Mouse (Mus musculus) intestine, embryonic 16.5 days (tissue): ENCODE results near the gene Col27a1. TPM values are rescaled to one million over a fixed set of nuclear protein-coding genes. Genes with fewer than 3 reads are reported as not detected.

Experiments used
- ATAC-seq: fragments of 200-750 bp; cut with Nextera tagmentation; 2 replicates; pipeline ENCODE4 v1.8.0; 2017; ENCODE audit warnings: moderate TSS enrichment, moderate library complexity
- H3K27ac ChIP-seq: fragments of 300-500 bp; sonication (generic); 2 replicates; pipeline ENCODE4 v1.5.1; 2014; ENCODE audit warnings: mild to moderate bottlenecking, low read length
- H3K27me3 ChIP-seq: fragments of 300-500 bp; sonication (generic); replicated peaks from 2 replicates; pipeline ENCODE4 v1.6.1; 2014; ENCODE audit warnings: low read length, control low read depth, mixed read lengths; ENCODE audit not compliant: control insufficient read depth, insufficient read depth
- H3K36me3 ChIP-seq: fragments of 300-500 bp; sonication (generic); 2 replicates; pipeline ENCODE4 v1.6.1; 2014; ENCODE audit warnings: low read length, control low read depth; ENCODE audit not compliant: control insufficient read depth, insufficient read depth
- H3K4me1 ChIP-seq: fragments of 300-500 bp; sonication (generic); 2 replicates; pipeline ENCODE4 v1.6.1; 2014; ENCODE audit warnings: low read length, control low read depth, mixed read lengths; ENCODE audit not compliant: control insufficient read depth, insufficient read depth
- H3K4me2 ChIP-seq: fragments of 300-500 bp; sonication (generic); 2 replicates; pipeline ENCODE4 v1.6.1; 2014; ENCODE audit warnings: low read depth, low read length, control low read depth
- H3K4me3 ChIP-seq: fragments of 300-500 bp; sonication (generic); 2 replicates; pipeline ENCODE4 v1.5.1; 2014; ENCODE audit warnings: mild to moderate bottlenecking, low read length
- H3K9ac ChIP-seq: fragments of 300-500 bp; sonication (generic); 2 replicates; pipeline ENCODE4 v1.6.1; 2014; ENCODE audit warnings: low read depth, low read length
- H3K9me3 ChIP-seq: fragments of 300-500 bp; sonication (generic); 2 replicates; pipeline ENCODE4 v1.6.1; 2016; ENCODE audit warnings: low read length, control low read depth; ENCODE audit not compliant: control insufficient read depth
- WGBS: fragments of 180-500 bp; shearing (Covaris S2); extraction: QIAGEN DNeasy Blood & Tissue Kit; methylation state at CpG from one replicate; pipeline ENCODE4 v1.1.7; 2014; 5-methylcytosine and 5-hydroxymethylcytosine counted together
- polyA plus RNA-seq: library from polyadenylated mRNA; unstranded; fragments of >200 nt; fragmentation: Nextera tagmentation; extraction: Ambion mirVana; gene quantifications from 2 replicates; pipeline ENCODE4 v1.2.1, GENCODE M21; 2015

The Col27a1 gene
- polyA plus RNA-seq, 1 experiment from 2014 or later, result 8.1 TPM

- Histone ChIP-seq H3K27ac (no peak overlapping the region), H3K9ac (no peak overlapping the region), H3K4me3 (no peak overlapping the region), H3K4me2 (no peak overlapping the region), H3K36me3 (no peaks in the 10 kb centered on the region), H3K9me3 (no peaks in the 10 kb centered on the region), H3K27me3 (no peaks in the 10 kb centered on the region), H3K4me1 (no peaks in the 10 kb centered on the region)
- WGBS, result 78% methylated on average over 6 of the region's 6 CpGs
- ATAC-seq, result no peak
Observed at GRCm38 (mm10) chr4:63359861-63360260, 146.1 kb downstream of the Col27a1 start.

DNA sequence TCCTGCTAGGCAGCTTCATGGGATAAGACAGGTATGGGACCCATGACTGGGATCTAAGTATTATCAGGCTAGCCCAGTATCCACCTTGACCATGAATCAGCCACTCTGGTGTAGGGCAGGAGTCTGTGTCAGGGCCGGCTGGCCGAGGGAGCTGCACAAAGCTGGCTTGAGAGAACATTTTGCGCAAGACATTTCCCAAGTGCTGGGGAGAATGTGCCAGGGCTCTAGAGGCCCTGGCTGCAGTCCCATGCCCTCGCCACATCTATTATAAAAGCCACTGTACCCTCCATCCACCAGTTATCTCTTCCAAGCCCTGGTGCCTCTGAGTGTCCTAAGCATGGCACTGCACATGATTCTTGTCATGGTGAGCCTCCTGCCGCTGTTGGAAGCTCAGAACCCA lies 148.3 kb downstream of the Col27a1 start, which contains the start of gene Orm2:
Gene Orm2 (plus strand): TSS at position 300 of the 400 bp plus-strand sequence.
- WGBS, result 91% methylated on average over 5 of the region's 5 CpGs
- no peak for ATAC-seq

DNA sequence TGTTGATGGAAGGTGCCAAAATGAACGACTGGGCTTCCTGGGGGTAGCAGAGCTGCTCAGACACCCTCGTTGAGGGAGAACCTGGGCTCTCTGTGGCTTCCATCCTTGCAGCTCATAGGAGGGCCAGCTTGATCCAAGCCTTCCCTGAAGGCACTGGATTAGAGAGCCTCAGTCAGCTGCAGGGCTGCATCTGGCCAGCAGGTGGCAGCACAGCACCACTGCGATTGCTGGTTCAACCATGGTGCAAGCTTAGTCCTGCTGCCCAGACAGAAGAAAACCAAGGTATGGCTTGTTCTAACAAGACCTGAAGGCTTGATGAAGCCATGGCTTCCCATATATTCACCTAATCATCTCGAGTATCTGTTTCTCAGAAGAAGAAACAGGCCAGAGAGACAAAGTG lies 154.8 kb downstream of the Col27a1 start:
- no peaks in the 10 kb centered on the region for H3K9me3 ChIP-seq

More for the DNA sequence above, 148.3 kb downstream of the Col27a1 start, which contains the start of gene Orm2:
- Histone ChIP-seq H3K27me3 (no peaks in the 10 kb centered on the region), H3K4me1 (no peaks in the 10 kb centered on the region), H3K4me2 (no peak within 1 kb of the TSS), H3K9me3 (no peaks in the 10 kb centered on the region), H3K27ac (no peak within 1 kb of the TSS), H3K4me3 (no peak within 1 kb of the TSS), H3K9ac (no peak within 1 kb of the TSS), H3K36me3 (no peaks in the 10 kb centered on the region)

DNA sequence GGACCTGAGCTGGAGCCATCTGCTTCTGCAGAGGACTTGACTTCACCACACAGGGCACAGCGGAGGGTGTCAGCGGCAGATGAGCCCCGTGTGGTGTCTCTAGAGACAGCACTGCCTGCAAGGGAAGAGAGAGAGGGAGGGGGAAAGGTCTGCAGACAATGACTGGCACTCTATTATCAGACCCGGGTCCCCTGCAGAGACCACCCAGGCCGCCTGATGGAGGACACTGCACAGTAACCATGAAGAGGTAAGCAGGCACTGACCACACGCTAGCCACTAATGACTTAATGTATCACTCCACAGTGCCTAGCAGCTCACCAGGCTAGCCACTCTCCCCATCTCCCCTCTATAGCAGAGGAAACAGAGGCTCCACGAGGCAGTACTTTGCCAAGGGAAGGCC lies 157.1 kb downstream of the Col27a1 start:
- Histone ChIP-seq H3K4me3 (no peak overlapping the region), H3K27ac (no peak overlapping the region), H3K4me1 (no peaks in the 10 kb centered on the region), H3K9ac (no peak overlapping the region), H3K36me3 (peaks cover 13% of the 10 kb centered on the region; the same call in 1 of the 2 replicates), H3K27me3 (no peaks in the 10 kb centered on the region), H3K9me3 (no peaks in the 10 kb centered on the region), H3K4me2 (no peak overlapping the region)
- WGBS, result 59% methylated on average over 7 of the region's 7 CpGs
- no peak for ATAC-seq

More for the DNA sequence above, 154.8 kb downstream of the Col27a1 start:
- H3K36me3 ChIP-seq, result peaks cover 13% of the 10 kb centered on the region; the same call in 1 of the 2 replicates
- H3K27ac ChIP-seq, result no peak overlapping the region
- H3K4me3 ChIP-seq, result no peak overlapping the region
- H3K9ac ChIP-seq, result no peak overlapping the region
- no peaks in the 10 kb centered on the region for H3K27me3 ChIP-seq
- WGBS, result 21% methylated on average over 4 of the region's 4 CpGs
- no peaks in the 10 kb centered on the region for H3K4me1 ChIP-seq
- peak; percentile 62; the same call in 1 of the 2 replicates for ATAC-seq
- no peak overlapping the region for H3K4me2 ChIP-seq

GRCm38 (mm10) chr4:63371890-63372289 lies 158.1 kb downstream of the Col27a1 start:
- Histone ChIP-seq H3K4me2 (no peak overlapping the region), H3K27ac (no peak overlapping the region), H3K4me1 (no peaks in the 10 kb centered on the region), H3K36me3 (peaks cover 13% of the 10 kb centered on the region; the same call in 1 of the 2 replicates), H3K27me3 (no peaks in the 10 kb centered on the region), H3K9me3 (no peaks in the 10 kb centered on the region), H3K9ac (no peak overlapping the region), H3K4me3 (no peak overlapping the region)
- ATAC-seq, result no peak
- WGBS, result 53% methylated on average over 3 of the region's 3 CpGs

DNA sequence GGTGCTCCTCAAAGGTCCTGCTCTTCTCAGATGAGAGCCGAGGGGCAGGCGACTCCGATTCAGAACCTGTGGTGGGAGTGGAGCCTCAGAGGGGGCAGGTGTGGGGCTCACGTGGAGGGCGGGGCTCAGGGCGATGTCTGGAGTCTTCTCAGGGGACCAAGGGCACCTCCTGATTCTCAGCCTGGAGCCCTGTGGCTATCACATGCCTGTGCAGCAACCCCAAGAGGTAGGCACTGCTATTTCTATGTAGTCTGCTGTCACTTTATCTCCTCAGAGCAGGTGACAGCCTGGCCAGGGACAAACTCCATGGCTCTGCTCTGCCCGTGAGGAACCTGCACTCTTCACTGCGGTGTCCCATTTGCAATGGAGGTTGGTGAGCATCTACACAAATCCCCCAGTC lies 159.6 kb downstream of the Col27a1 start:
- no peak overlapping the region for H3K4me3 ChIP-seq

DNA sequence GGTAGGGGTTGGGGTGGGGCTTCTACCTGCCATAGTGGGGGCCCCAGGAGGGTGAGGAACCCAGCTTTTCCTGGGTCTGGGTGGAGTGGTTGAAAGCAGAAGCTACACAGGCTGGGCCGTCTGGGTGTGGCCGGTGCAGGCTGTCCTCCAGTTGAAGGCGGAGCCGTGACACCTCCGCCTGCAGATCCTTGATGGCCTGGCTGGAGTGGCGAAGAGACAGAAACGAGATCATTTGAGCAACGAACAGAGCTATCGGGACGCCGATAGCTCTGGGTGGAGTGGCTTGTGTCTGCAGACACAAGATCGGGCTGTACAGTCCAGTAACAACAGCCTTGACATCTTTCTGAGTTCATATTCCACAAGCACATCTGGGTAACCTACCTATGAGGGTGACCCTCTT lies 160.5 kb downstream of the Col27a1 start:
- Histone ChIP-seq H3K4me2 (no peak overlapping the region), H3K27ac (no peak overlapping the region), H3K9ac (no peak overlapping the region), H3K36me3 (peaks cover 7% of the 10 kb centered on the region; the same call in 1 of the 2 replicates), H3K27me3 (no peaks in the 10 kb centered on the region), H3K4me3 (no peak overlapping the region), H3K4me1 (no peaks in the 10 kb centered on the region), H3K9me3 (no peaks in the 10 kb centered on the region)
- ATAC-seq, result peak; percentile 59
- 72% methylated on average over 12 of the region's 12 CpGs for WGBS

More for the DNA sequence above, 159.6 kb downstream of the Col27a1 start:
- Histone ChIP-seq H3K9me3 (no peaks in the 10 kb centered on the region), H3K27ac (no peak overlapping the region), H3K4me2 (no peak overlapping the region), H3K36me3 (peaks cover 8% of the 10 kb centered on the region; the same call in 1 of the 2 replicates), H3K27me3 (no peaks in the 10 kb centered on the region), H3K9ac (no peak overlapping the region), H3K4me1 (no peaks in the 10 kb centered on the region)
- ATAC-seq, result no peak
- 91% methylated on average over 8 of the region's 8 CpGs for WGBS

DNA sequence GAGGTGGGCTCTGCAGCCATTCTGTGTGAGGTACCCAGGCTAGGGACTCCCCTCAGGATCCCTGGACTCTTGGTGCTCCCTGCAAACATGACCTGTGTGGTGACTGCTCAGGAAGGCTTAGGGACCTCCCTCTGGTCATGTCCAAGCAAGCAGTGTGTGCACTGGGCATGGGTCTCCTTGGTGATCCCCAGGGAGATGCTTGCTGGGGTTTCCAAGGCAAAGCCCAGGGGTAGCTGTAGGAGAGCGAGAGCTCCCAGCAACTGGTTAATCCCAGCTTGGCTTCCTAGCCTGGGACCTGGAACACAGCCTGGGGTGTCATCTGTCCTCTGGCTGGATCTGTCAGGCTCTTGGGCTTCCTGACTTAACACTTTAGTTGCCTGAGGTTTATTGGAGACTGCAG lies 161.6 kb downstream of the Col27a1 start:
- Histone ChIP-seq H3K4me1 (no peaks in the 10 kb centered on the region), H3K4me2 (no peak overlapping the region), H3K27me3 (no peaks in the 10 kb centered on the region), H3K36me3 (peaks cover 9% of the 10 kb centered on the region), H3K4me3 (no peak overlapping the region), H3K27ac (no peak overlapping the region), H3K9ac (no peak overlapping the region), H3K9me3 (no peaks in the 10 kb centered on the region)
- WGBS, result 88% methylated on average over 1 of the region's 1 CpGs
- ATAC-seq, result no peak

DNA sequence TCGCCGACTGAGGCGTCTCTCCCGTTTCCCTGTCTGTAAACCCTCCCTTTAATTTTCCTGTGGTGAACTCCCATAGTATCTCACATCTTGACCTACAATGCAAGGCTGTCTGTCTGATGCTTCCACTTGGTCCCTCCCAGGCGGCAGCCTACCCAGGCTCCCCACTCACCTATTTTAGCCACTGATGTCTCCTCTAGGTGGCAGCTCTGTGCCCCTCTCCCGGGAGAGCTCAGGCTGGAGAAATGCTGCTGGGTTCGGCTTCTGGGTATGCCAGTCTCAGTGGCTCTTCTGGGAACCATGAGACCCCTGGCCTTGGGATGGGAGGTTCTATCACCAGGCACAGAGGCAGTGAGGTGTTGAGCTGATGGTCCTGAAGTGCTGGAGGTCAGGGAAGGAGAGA lies 163.7 kb downstream of the Col27a1 start:
- no peaks in the 10 kb centered on the region for H3K9me3 ChIP-seq
- WGBS, result 72% methylated on average over 7 of the region's 7 CpGs
- no peak overlapping the region for H3K9ac ChIP-seq
- H3K27me3 ChIP-seq, result no peaks in the 10 kb centered on the region
- peaks cover 6% of the 10 kb centered on the region for H3K36me3 ChIP-seq
- ATAC-seq, result no peak
- H3K27ac ChIP-seq, result no peak overlapping the region
- no peaks in the 10 kb centered on the region for H3K4me1 ChIP-seq
- H3K4me3 ChIP-seq, result no peak overlapping the region
- no peak overlapping the region for H3K4me2 ChIP-seq
